Mouse (Mus musculus) erythroblast, embryonic 14.5 days (primary cell): ENCODE results near the gene Ciao2a.

Experiments used
- GATA1 ChIP-seq: IDR thresholded peaks from 2 replicates; pipeline ENCODE4 v1.6.1; 2012; ENCODE audit warnings: low read length, inconsistent platforms, mixed read lengths
- TAL1 ChIP-seq: IDR thresholded peaks from 3 replicates; pipeline ENCODE4 v1.6.1; 2012; ENCODE audit warnings: low read length, inconsistent platforms, mixed read lengths

DNA sequence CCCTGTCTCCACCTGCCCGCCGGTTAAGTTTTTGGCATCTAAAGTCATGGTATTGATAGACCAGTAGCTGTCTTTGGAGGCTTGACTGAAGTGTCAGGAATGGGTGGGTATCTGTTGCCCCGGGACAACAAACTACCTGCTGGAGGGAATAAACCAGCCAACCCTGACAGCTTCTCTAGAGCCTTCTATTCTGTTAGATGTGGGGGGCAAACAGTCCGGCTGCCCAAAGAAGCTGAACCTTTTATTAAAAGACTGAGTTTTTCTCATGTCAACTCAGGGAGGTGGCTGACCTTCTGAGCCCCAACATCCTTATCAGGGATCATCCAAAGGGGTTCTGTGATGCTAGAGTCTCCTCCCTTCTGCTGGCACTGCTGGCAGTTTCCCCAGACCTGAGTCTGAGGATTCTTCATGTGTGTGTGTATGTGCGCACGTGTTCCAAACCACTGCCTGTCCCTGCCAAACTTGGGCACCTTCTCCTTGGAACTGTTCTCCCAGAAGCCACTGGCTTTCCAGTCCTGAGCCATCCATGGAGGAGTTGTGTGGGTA, 32.5 kb downstream of the Ciao2a start:
- TF ChIP-seq GATA1 (peak; percentile 55; the same call in 1 of the 2 replicates), TAL1 (no peak)
